Mouse (Mus musculus) embryonic stem cell, embryonic (primary cell): ENCODE data around the gene Gja5.

Experiments
- CTCF ChIA-PET, 4 experiments: fragments of 300-600 bp in 2 of 4; fragments of 350-600 bp in 2 of 4; sonication (Branson Sonifier 250); formaldehyde crosslinking; loops; one replicate each; lab custom pipeline; 2022; ENCODE audit warnings: inconsistent platforms in 2 of 4; lab: Charles Lee
- POLR2A ChIA-PET, 4 experiments: fragments of 300-600 bp in 2 of 4; fragments of 350-600 bp in 2 of 4; sonication (Branson Sonifier 250); formaldehyde crosslinking; loops; one replicate each; lab custom pipeline; 2022; ENCODE audit warnings: antibody characterized with exemption in 4 of 4, inconsistent platforms in 1 of 4; lab: Charles Lee

The Gja5 gene

GRCm38 (mm10) chr3:96904393-96904792 lies at the start of gene Gja5:
Gene Gja5 (plus strand): TSS chr3:96904693.
- CTCF ChIA-PET, result no interaction called here
- POLR2A ChIA-PET, result interaction anchor here in 2 of 4 experiments (0.9 to 1.9 kb wide), 12 partner anchors 8 to 327 kb away, joined by 3 to 8 read pairs (median 3); partner anchors contain the start of genes Gm16253 (in 1 of the 2) and Rbm8a (in 1 of the 2)

GRCm38 (mm10) chr3:96855833-96856232 lies 48.7 kb upstream of the Gja5 start:
- POLR2A ChIA-PET, result interaction anchor here in 3 of 4 experiments (0.6 to 2.0 kb wide), 4 partner anchors 22 to 48 kb away, joined by 3 to 5 read pairs (median 3); no protein-coding TSS in a partner anchor

GRCm38 (mm10) chr3:96860498-96860897 lies 44.0 kb upstream of the Gja5 start:
- ChIA-PET CTCF (no interaction called here), POLR2A (interaction anchor here in 1 of 4 experiments (0.6 kb wide), 1 partner anchor 132 kb away, joined by 4 read pairs; no protein-coding TSS in a partner anchor)

More at GRCm38 (mm10) chr3:96855833-96856232, 48.7 kb upstream of the Gja5 start:
- CTCF ChIA-PET, result no interaction called here

- CTCF ChIA-PET, result no interaction called here
Measured at GRCm38 (mm10) chr3:96867863-96868262, 36.6 kb upstream of the Gja5 start.

GRCm38 (mm10) chr3:96868566-96868965 lies 35.9 kb upstream of the Gja5 start:
- ChIA-PET POLR2A (interaction anchor here in 2 of 4 experiments (0.9 to 1.8 kb wide), 3 partner anchors 23 to 60 kb away, joined by 3 to 9 read pairs (median 3); partner anchors contain the start of gene Gpr89 (in 1 of the 2)), CTCF (no interaction called here)

More at GRCm38 (mm10) chr3:96867863-96868262, 36.6 kb upstream of the Gja5 start:
- POLR2A ChIA-PET, result interaction anchor here in 2 of 4 experiments (0.5 to 1.8 kb wide), 6 partner anchors 18 to 255 kb away, joined by 3 to 9 read pairs (median 3); partner anchors contain the start of genes Cd160 (in 1 of the 2), Gpr89 (in 1 of the 2) and Pdzk1 (in 1 of the 2)

GRCm38 (mm10) chr3:96869091-96869490 lies 35.4 kb upstream of the Gja5 start:
- CTCF ChIA-PET, result no interaction called here
- POLR2A ChIA-PET, result interaction anchor here in 1 of 4 experiments (1.8 kb wide), 1 partner anchor 61 kb away, joined by 9 read pairs; no protein-coding TSS in a partner anchor

- ChIA-PET POLR2A (no interaction called here), CTCF (no interaction called here)
Measured at GRCm38 (mm10) chr3:96870270-96870669, 34.2 kb upstream of the Gja5 start.

- POLR2A ChIA-PET, result no interaction called here
- CTCF ChIA-PET, result interaction anchor here in 1 of 4 experiments (0.6 kb wide), 1 partner anchor 927 kb away, joined by 4 read pairs; no protein-coding TSS in a partner anchor
Measured at GRCm38 (mm10) chr3:96871070-96871469, 33.4 kb upstream of the Gja5 start.

- CTCF ChIA-PET, result no interaction called here
- POLR2A ChIA-PET, result no interaction called here
Measured at GRCm38 (mm10) chr3:96872501-96872900, 32.0 kb upstream of the Gja5 start.

GRCm38 (mm10) chr3:96874808-96875571 lies 29.5 kb upstream of the Gja5 start:
- ChIA-PET POLR2A (interaction anchor here in 2 of 4 experiments (0.6 to 1.5 kb wide), 5 partner anchors 9 to 147 kb away, joined by 3 to 4 read pairs (median 3); no protein-coding TSS in a partner anchor), CTCF (no interaction called here)

GRCm38 (mm10) chr3:96879536-96879935 lies 25.0 kb upstream of the Gja5 start:
- CTCF ChIA-PET, result no interaction called here
- POLR2A ChIA-PET, result no interaction called here

GRCm38 (mm10) chr3:96880385-96880784 lies 24.1 kb upstream of the Gja5 start:
- POLR2A ChIA-PET, result interaction anchor here in 1 of 4 experiments (0.5 to 1.2 kb wide), 2 partner anchors 12 to 145 kb away, joined by 3 to 4 read pairs; no protein-coding TSS in a partner anchor
- CTCF ChIA-PET, result no interaction called here

GRCm38 (mm10) chr3:96881557-96881956 lies 22.9 kb upstream of the Gja5 start:
- ChIA-PET POLR2A (interaction anchor here in 3 of 4 experiments (0.6 to 1.9 kb wide), 6 partner anchors 10 to 377 kb away, joined by 3 to 6 read pairs (median 4); no protein-coding TSS in a partner anchor), CTCF (interaction anchor here in 2 of 4 experiments (0.6 kb wide), 2 partner anchors 93 to 134 kb away, joined by 3 to 4 read pairs; no protein-coding TSS in a partner anchor)

- ChIA-PET POLR2A (interaction anchor here in 3 of 4 experiments (0.6 to 1.9 kb wide), 5 partner anchors 10 to 376 kb away, joined by 3 to 6 read pairs (median 4); no protein-coding TSS in a partner anchor), CTCF (interaction anchor here in 2 of 4 experiments (0.6 kb wide), 2 partner anchors 93 to 135 kb away, joined by 3 to 4 read pairs; no protein-coding TSS in a partner anchor)
Measured at GRCm38 (mm10) chr3:96882061-96882849, 22.2 kb upstream of the Gja5 start.

- ChIA-PET CTCF (interaction anchor here in 1 of 4 experiments (1.0 kb wide), 1 partner anchor 13 kb away, joined by 3 read pairs; no protein-coding TSS in a partner anchor), POLR2A (interaction anchor here in 2 of 4 experiments (1.1 to 1.7 kb wide), 2 partner anchors 9 to 13 kb away, joined by 4 read pairs; no protein-coding TSS in a partner anchor)
Measured at GRCm38 (mm10) chr3:96883690-96884089, 20.8 kb upstream of the Gja5 start.

GRCm38 (mm10) chr3:96902336-96902999 lies 2.0 kb upstream of the Gja5 start:
- POLR2A ChIA-PET, result interaction anchor here in 1 of 4 experiments (0.7 kb wide), 1 partner anchor 173 kb away, joined by 4 read pairs; no protein-coding TSS in a partner anchor
- CTCF ChIA-PET, result interaction anchor here in 1 of 4 experiments (0.6 to 0.7 kb wide), 2 partner anchors 26 to 170 kb away, joined by 3 to 4 read pairs; no protein-coding TSS in a partner anchor

GRCm38 (mm10) chr3:96904851-96905541 lies 503 bp downstream of the Gja5 start, which contains the start of gene Gpr89:
Gene Gpr89 (minus strand): TSS chr3:96905346.
- ChIA-PET POLR2A (interaction anchor here in 2 of 4 experiments (0.8 to 1.9 kb wide), 17 partner anchors 8 to 328 kb away, joined by 3 to 8 read pairs (median 3); partner anchors contain the start of genes Rbm8a (in 2 of the 2) and Gm16253 (in 1 of the 2)), CTCF (no interaction called here)
